8 mouse cellular contexts compared by ENCODE assay signal in the genomic region with DNA sequence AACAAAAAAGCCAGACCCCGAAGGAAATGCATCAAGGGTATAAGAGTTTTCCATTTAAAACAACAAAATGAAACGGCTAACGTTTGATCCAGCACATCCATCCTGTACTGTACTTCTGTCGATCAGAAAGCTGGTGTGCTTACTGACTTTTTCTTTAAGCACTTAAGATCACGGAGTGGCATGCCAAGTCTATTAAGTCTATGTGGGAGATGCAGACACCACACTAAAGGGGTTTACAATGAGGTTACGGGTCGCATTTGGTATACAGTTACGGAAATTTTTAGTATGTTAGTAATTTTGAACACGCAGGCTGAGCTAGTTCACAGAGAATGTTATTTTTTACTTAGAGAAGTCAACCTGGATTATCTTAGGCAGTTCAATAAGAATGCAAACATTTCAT. TPM values are rescaled to one million over a fixed set of nuclear protein-coding genes. Genes with fewer than 3 reads are reported as not detected.
DNase-seq lines count a peak whose midpoint lies in the region; ATAC-seq and TF ChIP-seq lines count a peak whose summit lies in the region.

No protein-coding gene starts in this region.

- no peaks in the 10 kb centered on the region for H3K4me1 ChIP-seq in heart, embryonic 11.5 days (ENCODE audit: control insufficient read depth, insufficient read depth, low read length)
- H3K4me1 ChIP-seq in E14TG2a.4 (replicated peaks; ENCODE audit: low read depth, low read length): peaks cover 45% of the 10 kb centered on the region
- H3K4me1 ChIP-seq in forebrain, embryonic 16.5 days (replicated peaks; ENCODE audit: control insufficient read depth, insufficient read depth, low read length): peaks cover 14% of the 10 kb centered on the region

- H3K4me3 ChIP-seq in heart, embryonic 11.5 days (ENCODE audit: low read depth, low read length): peak overlapping the region; percentile 75
- peak overlapping the region; percentile 97 for H3K4me3 ChIP-seq in E14TG2a.4 (replicated peaks; ENCODE audit: low read length)
- H3K4me3 ChIP-seq in forebrain, embryonic 16.5 days (replicated peaks; ENCODE audit: low read length): peak overlapping the region; percentile 70
- peak overlapping the region; percentile 89 for H3K4me3 ChIP-seq in macrophage (ENCODE audit: inconsistent target)

- ATAC-seq in heart, embryonic 11.5 days (replicated peaks; ENCODE audit: insufficient number of reproducible peaks, low FRiP score, low TSS enrichment): no peak
- ATAC-seq in forebrain, embryonic 16.5 days: no peak

- no peak for TF ChIP-seq CTCF in E14TG2a.4 (conservative IDR thresholded peaks at IDR 0.05; ENCODE audit: low read length)

- no peaks in the 10 kb centered on the region for H3K9me3 ChIP-seq in heart, embryonic 11.5 days (replicated peaks; ENCODE audit: control insufficient read depth, low read length)
- no peaks in the 10 kb centered on the region for H3K9me3 ChIP-seq in E14TG2a.4 (ENCODE audit: low read length)
- H3K9me3 ChIP-seq in forebrain, embryonic 16.5 days (ENCODE audit: control insufficient read depth, low read length): no peaks in the 10 kb centered on the region

- peak overlapping the region; percentile 71 for H3K4me2 ChIP-seq in heart, embryonic 11.5 days
- peak overlapping the region; percentile 54 for H3K4me2 ChIP-seq in forebrain, embryonic 16.5 days (ENCODE audit: low read length)

- peak overlapping the region; percentile 93 for H3K9ac ChIP-seq in heart, embryonic 11.5 days (ENCODE audit: low read depth, low read length)
- peak overlapping the region; percentile 84 for H3K9ac ChIP-seq in forebrain, embryonic 16.5 days (replicated peaks; ENCODE audit: low read depth, low read length)

- H3K27me3 ChIP-seq in heart, embryonic 11.5 days (ENCODE audit: control insufficient read depth, insufficient read depth, low read length): no peaks in the 10 kb centered on the region
- no peaks in the 10 kb centered on the region for H3K27me3 ChIP-seq in E14TG2a.4 (ENCODE audit: insufficient read depth, low read length)
- no peaks in the 10 kb centered on the region for H3K27me3 ChIP-seq in forebrain, embryonic 16.5 days (replicated peaks; ENCODE audit: control insufficient read depth, insufficient read depth, low read length)

- no peak for DNase-seq in heart, postnatal 4 days
- no peak for DNase-seq in frontal cortex, adult 2 months (ENCODE audit: extremely low spot score in 1 of 2, low spot score in 1 of 2)
- no peak for DNase-seq in spleen, postnatal 4 days (ENCODE audit: low spot score in 2 of 2)
- no peak for DNase-seq in right cerebral cortex, adult 2 months (ENCODE audit: low spot score in 2 of 2)

- peaks cover 46% of the 10 kb centered on the region for H3K79me2 ChIP-seq in macrophage (ENCODE audit: inconsistent target)

- 0 out of 2 replicates have a peak, but pooled peaks cover 2% of the 10 kb centered on the region for H3K36me3 ChIP-seq in heart, embryonic 11.5 days (ENCODE audit: control insufficient read depth, insufficient read depth, low read length)
- peaks cover 26% of the 10 kb centered on the region for H3K36me3 ChIP-seq in E14TG2a.4 (ENCODE audit: insufficient read depth, low read length)
- peaks cover 5% of the 10 kb centered on the region for H3K36me3 ChIP-seq in forebrain, embryonic 16.5 days (ENCODE audit: control insufficient read depth, insufficient read depth)
- H3K36me3 ChIP-seq in macrophage (ENCODE audit: inconsistent target): 0 out of 2 replicates have a peak, but pooled peaks cover 13% of the 10 kb centered on the region

- no peak overlapping the region for H3K27ac ChIP-seq in heart, embryonic 11.5 days (ENCODE audit: low read depth, low read length)
- peak overlapping the region; percentile 37 for H3K27ac ChIP-seq in forebrain, embryonic 16.5 days (ENCODE audit: low read length)
- H3K27ac ChIP-seq in macrophage: peak overlapping the region; percentile 46; the same call in 1 of the 2 replicates

- 50% methylated on average over 9 of the region's 9 CpGs for WGBS in heart, embryonic 11.5 days (ENCODE audit: insufficient replicate concordance)
- WGBS in forebrain, embryonic 16.5 days: 39% methylated on average over 9 of the region's 9 CpGs
- 19% methylated on average over 9 of the region's 9 CpGs for WGBS in macrophage (ENCODE audit: missing documents)

RNA-seq across cellular contexts. Expression of a gene that starts 0.4 kb away (rescaled TPM):
- 16.8 and 18.1 TPM in 2 replicates for polyA plus RNA-seq in heart, embryonic 11.5 days (2014; fragmentation: Nextera tagmentation; extraction: Ambion mirVana)
- 1 to 10 TPM; 5.2 to 7.1 TPM for total RNA-seq in heart, postnatal 4 days (2021)
- 37.2 and 43.3 TPM in 2 replicates for polyA plus RNA-seq in forebrain, embryonic 16.5 days (2015; fragmentation: Nextera tagmentation; extraction: Ambion mirVana)
- 10 to 100 TPM in 24 of 26 experiments, 1 to 10 TPM in 2; 8.0 to 73.9 (median 36.3) TPM for total RNA-seq in macrophage (2018; cell fraction: chromatin; rRNA removed)
- 10 to 100 TPM in 16 of 26 experiments, 1 to 10 TPM in 10; 5.6 to 13.2 (median 10.7) TPM for total RNA-seq in macrophage (2018; cell fraction: cytosol; rRNA removed)
- total RNA-seq in macrophage (2018; cell fraction: nucleus; rRNA removed): 10 to 100 TPM in 20 of 26 experiments, 1 to 10 TPM in 6; 6.1 to 57.5 (median 22.0) TPM
- 7.1 to 9.2 TPM (median 8.6 TPM) in 3 replicates for polyA plus RNA-seq in macrophage (2018)
- polyA plus RNA-seq in frontal cortex, adult 2 months (2012; rRNA removed): 8.5 and 9.3 TPM in 2 replicates

RNA-seq across cellular contexts. Expression of a gene that starts 0.7 kb away (rescaled TPM):
- polyA plus RNA-seq in heart, embryonic 11.5 days (2014; fragmentation: Nextera tagmentation; extraction: Ambion mirVana): 13.6 and 15.5 TPM in 2 replicates
- 1 to 10 TPM; 4.4 to 5.7 TPM for total RNA-seq in heart, postnatal 4 days (2021)
- polyA plus RNA-seq in forebrain, embryonic 16.5 days (2015; fragmentation: Nextera tagmentation; extraction: Ambion mirVana): 15.3 and 15.4 TPM in 2 replicates
- total RNA-seq in macrophage (2018; cell fraction: chromatin; rRNA removed): 10 to 100 TPM in 20 of 26 experiments, 1 to 10 TPM in 6; 2.3 to 57.9 (median 32.5) TPM
- total RNA-seq in macrophage (2018; cell fraction: cytosol; rRNA removed): 10 to 100 TPM in 1 of 26 experiments, 1 to 10 TPM in 25; 3.9 to 10.7 (median 7.3) TPM
- 10 to 100 TPM in 19 of 26 experiments, 1 to 10 TPM in 7; 2.1 to 47.6 (median 18.3) TPM for total RNA-seq in macrophage (2018; cell fraction: nucleus; rRNA removed)
- polyA plus RNA-seq in macrophage (2018): 8.9 to 12.9 TPM (median 9.9 TPM) in 3 replicates
- polyA plus RNA-seq in frontal cortex, adult 2 months (2012; rRNA removed): 13.3 and 15.0 TPM in 2 replicates
